Comparison of ENCODE assay signal across 9 mouse cellular contexts in genomic region chr14:5918330-5918942, GRCm38 (mm10). TPM values are rescaled to one million over a fixed set of nuclear protein-coding genes. Genes with fewer than 3 reads are reported as not detected.
DNase-seq lines count a peak whose midpoint lies in the region.
"Not testable (repeated sequence)": the region's sequence is repeated elsewhere in the genome, so short reads cannot be mapped to it uniquely, and the experiment has no call there.
"Had no signal": no experiment of that assay in that cellular context is flagged by ENCODE, and none has a peak within 500 bp of the region (broad histone marks: within the 10 kb centered on the region; RNA-seq: fewer than 3 reads in every experiment).

No protein-coding gene starts in this region.

- peak; percentile 3 for DNase-seq in adrenal gland, postnatal 14 days
- DNase-seq in gastrocnemius, postnatal 25 days = peak; percentile 4
- peak; percentile 3 for DNase-seq in kidney, postnatal 10 days
- peak; percentile 1 to 11 for DNase-seq in left cerebral cortex, postnatal 10 days (ENCODE audit: extremely low spot score in 1 of 2, low spot score in 2 of 2)
- peak; percentile 11 to 55 for DNase-seq in spleen, postnatal 4 days (ENCODE audit: low spot score in 2 of 2)
- DNase-seq in thymus, postnatal 14 days = peak; percentile 2

- intact Hi-C loops in left cerebral cortex, postnatal 10 days (cut with DNase I) = not testable (repeated sequence)

RNA-seq across cellular contexts. Expression of gene Gm8237, which starts 38.3 kb away (rescaled TPM):
- 1.1 and 1.2 TPM in 2 replicates for total RNA-seq in adrenal gland, postnatal 14 days (2021)
- not detected for total RNA-seq in gastrocnemius, postnatal 25 days (2021)
- 1 to 10 TPM in 1 of 2 experiments, under 1 TPM in 1; 0.83 to 1.5 TPM for total RNA-seq in left cerebral cortex, postnatal 10 days (2021)
- total RNA-seq: adrenal gland, postnatal 25 days; common myeloid progenitor, adult 5-6 weeks; MEL had no signal

RNA-seq across cellular contexts. Expression of gene Gm3248, which starts 43.1 kb away (rescaled TPM):
- 0.30 and 0.59 TPM in 2 replicates for total RNA-seq in adrenal gland, postnatal 14 days (2021)
- total RNA-seq in gastrocnemius, postnatal 25 days (2021) = under 1 TPM in 1 of 2 experiments, not detected in 1; 0.15 TPM
- total RNA-seq in left cerebral cortex, postnatal 10 days (2021) = under 1 TPM; 0.97 TPM
- total RNA-seq: adrenal gland, postnatal 25 days; common myeloid progenitor, adult 5-6 weeks; MEL had no signal

Comparison
In these comparisons a context has a peak if more than half of its experiments do, and no peak if none do; other contexts are left out.
1. Peak in every context shown above with its lines: DNase-seq.